Mouse (Mus musculus): ENCODE results near the gene Mafg.

Gene Mafg

GRCm38 (mm10) chr11:120623961-120624679 lies 9.3 kb downstream of the Mafg start:
- 13% methylated on average over 27 of the region's 30 CpGs for WGBS

- 89% methylated on average over 6 of the region's 6 CpGs for WGBS
Observed at GRCm38 (mm10) chr11:120622805-120623204, 10.6 kb downstream of the Mafg start.

GRCm38 (mm10) chr11:120620195-120620594 lies 13.2 kb downstream of the Mafg start:
- 90% methylated on average over 14 of the region's 14 CpGs for WGBS

GRCm38 (mm10) chr11:120618619-120619535 lies 14.5 kb downstream of the Mafg start:
- WGBS = 91% methylated on average over 25 of the region's 25 CpGs

- WGBS = under 1% methylated on average over 56 of the region's 56 CpGs
Observed at GRCm38 (mm10) chr11:120617519-120618112, 15.8 kb downstream of the Mafg start, which contains the start of gene Pcyt2. TSS of gene Pcyt2 (minus strand) at chr11:120617936.

GRCm38 (mm10) chr11:120616617-120617294 lies 16.6 kb downstream of the Mafg start:
- 32% methylated on average over 4 of the region's 4 CpGs for WGBS

GRCm38 (mm10) chr11:120615606-120616203 lies 17.7 kb downstream of the Mafg start:
- WGBS = 71% methylated on average over 11 of the region's 11 CpGs

GRCm38 (mm10) chr11:120615167-120615566 lies 18.2 kb downstream of the Mafg start:
- 74% methylated on average over 6 of the region's 6 CpGs for WGBS

- WGBS = 77% methylated on average over 8 of the region's 8 CpGs
Observed at GRCm38 (mm10) chr11:120613976-120614375, 19.4 kb downstream of the Mafg start.

GRCm38 (mm10) chr11:120613481-120613972 lies 19.9 kb downstream of the Mafg start:
- 88% methylated on average over 10 of the region's 10 CpGs for WGBS

GRCm38 (mm10) chr11:120612763-120613162 lies 20.6 kb downstream of the Mafg start:
- WGBS = 37% methylated on average over 6 of the region's 6 CpGs

- WGBS = 72% methylated on average over 9 of the region's 9 CpGs
Observed at GRCm38 (mm10) chr11:120610477-120611046, 22.8 kb downstream of the Mafg start.

GRCm38 (mm10) chr11:120609250-120609649 lies 24.1 kb downstream of the Mafg start:
- WGBS = 40% methylated on average over 8 of the region's 8 CpGs

- WGBS = 14% methylated on average over 45 of the region's 45 CpGs
Observed at GRCm38 (mm10) chr11:120608241-120609034, 25.0 kb downstream of the Mafg start, which contains the start of gene Npb. TSS of gene Npb (plus strand) at chr11:120608477.

- 72% methylated on average over 4 of the region's 4 CpGs for WGBS
Observed at GRCm38 (mm10) chr11:120606764-120607163, 26.6 kb downstream of the Mafg start.

- 73% methylated on average over 7 of the region's 7 CpGs for WGBS
Observed at GRCm38 (mm10) chr11:120605667-120606066, 27.7 kb downstream of the Mafg start.

GRCm38 (mm10) chr11:120603545-120603944 lies 29.9 kb downstream of the Mafg start:
- WGBS = 79% methylated on average over 2 of the region's 2 CpGs

- WGBS = 93% methylated on average over 3 of the region's 3 CpGs
Observed at GRCm38 (mm10) chr11:120600716-120601115, 32.7 kb downstream of the Mafg start.

GRCm38 (mm10) chr11:120598990-120599549 lies 34.3 kb downstream of the Mafg start:
- WGBS = 36% methylated on average over 17 of the region's 17 CpGs
